Mouse (Mus musculus): Measurements from ENCODE around the gene Rdh1.

DNA sequence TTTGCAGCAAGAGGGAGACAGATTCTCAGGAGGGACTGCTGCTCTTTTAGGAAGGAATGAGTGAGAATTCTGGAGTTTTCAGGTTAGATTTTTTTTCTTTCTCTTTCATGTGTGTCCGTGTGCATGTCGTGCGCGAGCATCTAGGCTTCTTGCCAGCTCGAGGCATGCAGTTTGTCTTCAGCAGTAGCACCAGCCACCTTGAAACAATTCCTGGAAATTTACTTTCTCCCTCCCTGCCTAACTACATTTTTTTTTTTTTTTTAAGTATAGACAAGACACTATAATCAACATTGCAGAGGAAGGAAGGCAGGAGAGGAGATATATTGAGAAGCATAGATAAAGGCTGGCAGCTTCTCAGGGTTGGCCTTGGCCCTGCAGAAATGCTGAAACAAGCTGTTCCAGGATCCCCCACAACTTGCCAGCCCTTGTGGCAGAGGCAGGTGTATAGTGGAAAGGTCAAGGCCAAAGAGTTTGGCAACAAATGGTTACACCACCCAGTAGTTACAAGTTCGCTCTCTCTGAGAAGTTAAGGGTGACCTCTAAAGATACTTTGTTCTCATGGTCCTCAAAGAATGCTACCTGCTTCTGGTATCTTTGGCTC, 4.9 kb upstream of the Rdh1 start:
- TF ChIP-seq CTCF (IDR thresholded peaks at IDR 0.05; ENCODE audit: insufficient read depth, low read length) (no peak), POLR2A (IDR thresholded peaks at IDR 0.05; ENCODE audit: borderline replicate concordance, extremely low read depth, low read depth, low read length) (no peak)

All from lung, adult 2 months (tissue).